Mouse (Mus musculus): Measurements from ENCODE around the gene Krt16. TPM values are rescaled to one million over a fixed set of nuclear protein-coding genes. Genes with fewer than 3 reads are reported as not detected.
"Not testable (repeated sequence)": the region's sequence is repeated elsewhere in the genome, so short reads cannot be mapped to it uniquely, and the experiment has no call there.

Gene Krt16
- polyA plus RNA-seq, 1 experiment from 2014 or later: not detected

DNA sequence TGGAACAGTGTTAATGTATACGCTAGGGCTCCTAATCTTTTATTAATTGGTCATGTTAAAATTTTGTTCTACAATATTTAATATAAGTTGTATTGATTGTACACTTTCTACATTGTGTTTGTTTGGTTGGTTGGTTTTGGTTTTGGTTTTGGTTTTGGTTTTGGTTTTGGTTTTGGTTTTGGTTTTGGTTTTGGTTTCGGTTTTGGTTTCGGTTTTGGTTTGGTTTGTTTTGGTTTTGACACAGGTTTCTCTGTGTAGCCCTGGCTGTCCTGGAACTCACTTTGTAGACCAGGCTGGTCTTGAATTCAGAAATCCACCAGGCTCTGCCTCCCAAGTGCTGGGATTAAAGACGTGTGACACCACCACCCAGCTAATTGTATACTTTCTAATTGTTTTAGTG, 8.4 kb downstream of the Krt16 start:
- not testable (repeated sequence) for DNase-seq (ENCODE audit: low spot score); H3K27me3 ChIP-seq (ENCODE audit: insufficient read depth, poor library complexity, severe bottlenecking); H3K36me3 ChIP-seq; H3K27ac ChIP-seq; H3K4me1 ChIP-seq (replicated peaks); H3K4me3 ChIP-seq; H3K9me3 ChIP-seq
- WGBS: 88% methylated on average over 4 of the region's 4 CpGs

DNA sequence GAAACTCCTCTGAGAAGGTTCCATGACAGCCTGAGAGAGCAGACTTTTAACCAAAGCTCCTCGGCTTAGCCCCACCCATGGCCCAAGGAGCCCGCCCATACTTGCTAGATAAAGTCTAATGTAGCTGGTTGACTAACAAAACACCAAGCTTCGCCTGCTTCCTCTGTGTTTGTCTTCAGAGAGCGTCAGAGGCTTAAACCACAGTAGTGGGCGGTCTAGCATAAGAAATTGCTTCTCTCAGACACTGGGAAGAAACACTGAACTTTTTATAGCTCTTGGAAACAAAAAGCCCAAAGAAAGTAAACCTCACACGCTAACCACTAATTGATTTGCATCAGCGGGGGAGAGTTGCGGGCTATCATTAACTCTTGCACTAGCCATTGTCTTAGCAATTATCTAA, 27.0 kb downstream of the Krt16 start:
- no peak for DNase-seq (ENCODE audit: low spot score)
- Histone ChIP-seq H3K27ac (no peak overlapping the region), H3K36me3 (no peaks in the 10 kb centered on the region), H3K9me3 (peaks cover 7% of the 10 kb centered on the region; the same call in 1 of the 2 replicates), H3K4me1 (replicated peaks) (no peaks in the 10 kb centered on the region), H3K4me3 (no peak overlapping the region), H3K27me3 (ENCODE audit: insufficient read depth, poor library complexity, severe bottlenecking) (no peaks in the 10 kb centered on the region)
- 82% methylated on average over 8 of the region's 8 CpGs for WGBS

DNA sequence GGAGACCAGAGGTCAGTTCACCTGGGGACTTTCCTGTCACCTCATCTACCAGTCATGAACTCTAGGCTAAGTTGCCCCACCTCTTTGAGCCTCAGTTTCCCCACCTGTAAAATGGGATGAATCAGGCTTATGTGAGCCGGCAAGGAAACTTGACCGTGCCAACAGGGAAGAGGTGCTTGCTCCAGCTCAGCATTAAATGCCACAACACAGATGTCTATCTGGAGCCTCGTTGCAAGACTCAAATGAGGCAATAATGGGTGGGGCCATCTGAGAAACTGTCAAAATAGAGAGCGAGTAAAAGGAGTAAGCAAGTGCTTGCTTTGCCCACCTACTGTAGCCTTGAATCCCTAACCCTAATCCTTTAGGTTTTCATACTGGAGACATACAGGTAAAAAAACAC, 29.4 kb downstream of the Krt16 start:
- no peaks in the 10 kb centered on the region for H3K4me1 ChIP-seq (replicated peaks)
- no peaks in the 10 kb centered on the region for H3K9me3 ChIP-seq
- H3K36me3 ChIP-seq: no peaks in the 10 kb centered on the region
- WGBS: 87% methylated on average over 4 of the region's 4 CpGs
- H3K4me3 ChIP-seq: no peak overlapping the region
- no peak for DNase-seq (ENCODE audit: low spot score)
- no peak overlapping the region for H3K27ac ChIP-seq
- H3K27me3 ChIP-seq (ENCODE audit: insufficient read depth, poor library complexity, severe bottlenecking): no peaks in the 10 kb centered on the region

DNA sequence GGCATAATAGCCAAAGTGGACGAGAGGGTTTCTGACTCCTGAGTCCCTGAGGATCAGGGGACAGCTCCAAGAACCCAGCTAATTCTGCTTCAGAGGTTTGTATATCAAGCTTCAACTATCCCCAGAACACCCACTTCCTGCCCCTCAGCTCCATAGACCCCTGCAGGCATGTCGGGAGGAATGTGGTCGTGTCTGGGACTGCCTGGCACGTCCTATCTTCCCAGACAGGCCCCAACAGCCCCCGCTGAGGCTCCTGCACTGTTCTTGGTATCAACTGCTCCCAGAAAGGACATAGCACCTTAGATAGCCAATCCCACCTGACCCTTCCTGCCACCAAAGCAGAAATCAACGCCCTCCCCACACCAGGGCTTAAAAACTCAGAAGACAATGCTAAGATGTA, 40.2 kb downstream of the Krt16 start:
- Histone ChIP-seq H3K36me3 (no peaks in the 10 kb centered on the region), H3K4me3 (no peak overlapping the region), H3K27ac (no peak overlapping the region), H3K9me3 (no peaks in the 10 kb centered on the region), H3K27me3 (ENCODE audit: insufficient read depth, poor library complexity, severe bottlenecking) (no peaks in the 10 kb centered on the region), H3K4me1 (replicated peaks) (no peaks in the 10 kb centered on the region)
- DNase-seq (ENCODE audit: low spot score): no peak
- 71% methylated on average over 6 of the region's 6 CpGs for whole genome bisulfite sequencing

DNA sequence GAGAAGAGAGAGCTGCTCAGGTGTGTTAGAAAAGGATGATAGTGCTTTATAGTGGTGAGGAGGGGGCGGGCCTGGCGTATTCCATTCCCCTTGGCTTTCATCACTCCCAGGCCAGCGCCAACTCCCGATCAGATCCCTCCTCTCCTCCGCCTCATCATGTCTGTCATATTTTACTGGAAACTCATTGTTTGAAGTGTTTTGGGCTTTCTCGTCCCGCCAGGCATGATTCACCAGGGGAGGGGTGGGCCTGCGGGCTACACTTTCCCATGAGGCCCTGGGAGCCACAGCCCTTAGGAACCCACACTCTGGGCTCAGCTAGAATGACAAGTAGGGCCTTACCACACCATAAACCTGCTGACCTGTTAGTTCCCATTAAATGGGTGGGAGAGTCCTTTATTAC, 41.2 kb downstream of the Krt16 start, which contains the start of gene Krt14:
Gene Krt14, minus strand, starts transcription at position 51 of the 400 bp plus-strand sequence.
- H3K9me3 ChIP-seq: no peaks in the 10 kb centered on the region
- H3K4me1 ChIP-seq (replicated peaks): no peaks in the 10 kb centered on the region
- no peak for DNase-seq (ENCODE audit: low spot score)
- no peak within 1 kb of the TSS for H3K27ac ChIP-seq
- 93% methylated on average over 8 of the region's 8 CpGs for WGBS
- H3K27me3 ChIP-seq (ENCODE audit: insufficient read depth, poor library complexity, severe bottlenecking): no peaks in the 10 kb centered on the region
- no peak within 1 kb of the TSS for H3K4me3 ChIP-seq
- H3K36me3 ChIP-seq: no peaks in the 10 kb centered on the region

DNA sequence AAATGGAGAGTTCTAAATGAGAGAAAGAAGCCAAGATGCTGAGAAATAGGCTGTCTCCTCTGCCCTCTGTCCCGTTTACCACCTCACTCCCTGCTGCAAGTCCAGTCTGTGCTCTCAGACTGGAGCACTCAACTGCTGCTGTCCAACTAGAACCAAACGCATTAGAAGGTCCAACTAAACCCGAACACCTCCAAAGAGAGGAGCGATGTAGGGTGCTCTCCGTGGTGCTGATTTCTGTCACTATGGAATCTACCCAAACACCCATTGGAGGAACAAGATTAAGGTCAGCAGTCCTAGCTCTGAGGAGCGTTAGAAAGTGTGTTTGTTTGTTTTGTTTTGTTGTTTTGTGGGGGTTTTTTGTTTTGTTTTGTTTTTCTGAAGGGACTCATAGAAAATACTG, 45.3 kb downstream of the Krt16 start:
- 17% methylated on average over 6 of the region's 6 CpGs for WGBS
- peak; percentile 38 for DNase-seq (ENCODE audit: low spot score)
- Histone ChIP-seq H3K9me3 (no peaks in the 10 kb centered on the region), H3K4me3 (no peak overlapping the region), H3K27me3 (ENCODE audit: insufficient read depth, poor library complexity, severe bottlenecking) (no peaks in the 10 kb centered on the region), H3K4me1 (replicated peaks) (no peaks in the 10 kb centered on the region), H3K36me3 (no peaks in the 10 kb centered on the region), H3K27ac (no peak overlapping the region)

DNA sequence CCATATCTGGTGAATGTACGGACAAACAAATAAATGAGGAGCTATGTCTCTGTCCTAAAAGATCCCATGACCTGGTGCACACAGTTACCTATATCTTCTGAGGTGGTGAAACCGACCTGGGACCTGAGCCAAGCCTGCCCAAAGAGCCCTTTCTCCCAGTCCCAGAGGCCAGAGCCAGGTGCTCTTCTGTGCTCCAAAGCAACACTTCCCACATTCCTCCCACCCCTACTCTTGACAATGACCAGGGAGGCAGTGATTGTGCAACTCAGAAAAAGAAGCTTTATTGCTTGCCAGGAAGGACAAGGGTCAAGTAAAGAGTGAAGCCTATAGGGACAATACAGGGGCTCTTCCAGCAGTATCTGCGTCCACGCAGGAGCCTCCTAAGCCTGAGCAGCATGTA, 45.8 kb downstream of the Krt16 start:
- Histone ChIP-seq H3K9me3 (no peaks in the 10 kb centered on the region), H3K36me3 (no peaks in the 10 kb centered on the region), H3K27me3 (ENCODE audit: insufficient read depth, poor library complexity, severe bottlenecking) (no peaks in the 10 kb centered on the region), H3K4me3 (no peak overlapping the region), H3K27ac (no peak overlapping the region), H3K4me1 (replicated peaks) (no peaks in the 10 kb centered on the region)
- WGBS: 87% methylated on average over 4 of the region's 4 CpGs
- DNase-seq (ENCODE audit: low spot score): no peak

DNA sequence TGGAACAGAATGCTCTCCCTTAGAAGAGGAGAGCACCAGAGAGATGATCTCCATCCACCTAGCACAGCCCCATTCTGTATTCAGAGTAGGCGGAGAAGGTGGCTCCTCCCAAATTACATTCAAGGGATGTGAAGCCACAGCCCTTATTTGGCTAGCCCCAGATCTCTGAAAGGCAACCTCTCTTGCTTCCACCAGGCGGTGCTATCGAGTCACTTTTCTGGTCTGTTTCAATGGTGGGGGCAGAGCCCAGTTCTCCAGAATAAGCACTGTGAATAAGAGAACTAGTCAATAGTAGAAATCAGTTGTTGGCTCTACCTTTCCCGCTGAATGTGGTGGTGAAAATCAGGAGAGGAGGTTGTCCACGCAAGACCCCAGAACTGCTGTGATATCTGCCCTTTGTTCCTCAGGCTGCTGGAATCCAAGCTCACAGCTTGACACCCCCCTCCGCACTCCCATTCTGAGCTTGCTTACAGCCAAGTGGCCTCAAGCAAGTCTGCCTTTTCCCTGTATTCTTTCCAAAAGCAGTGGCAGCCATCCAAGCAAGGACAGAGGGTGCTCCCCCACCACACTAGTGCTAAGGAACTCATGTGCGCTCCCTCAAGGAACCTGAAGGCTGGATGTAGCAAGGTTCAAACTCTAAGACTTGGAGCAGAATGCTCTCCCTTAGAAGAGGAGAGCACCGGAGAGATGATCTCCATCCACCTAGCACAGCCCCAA, 48.4 kb downstream of the Krt16 start:
- Histone ChIP-seq H3K4me1 (replicated peaks) (no peaks in the 10 kb centered on the region), H3K27ac (no peak overlapping the region), H3K9me3 (no peaks in the 10 kb centered on the region), H3K4me3 (no peak overlapping the region), H3K27me3 (ENCODE audit: insufficient read depth, poor library complexity, severe bottlenecking) (no peaks in the 10 kb centered on the region), H3K36me3 (no peaks in the 10 kb centered on the region)
- peak; percentile 10 for DNase-seq (ENCODE audit: low spot score)
- 46% methylated on average over 8 of the region's 8 CpGs for WGBS

DNA sequence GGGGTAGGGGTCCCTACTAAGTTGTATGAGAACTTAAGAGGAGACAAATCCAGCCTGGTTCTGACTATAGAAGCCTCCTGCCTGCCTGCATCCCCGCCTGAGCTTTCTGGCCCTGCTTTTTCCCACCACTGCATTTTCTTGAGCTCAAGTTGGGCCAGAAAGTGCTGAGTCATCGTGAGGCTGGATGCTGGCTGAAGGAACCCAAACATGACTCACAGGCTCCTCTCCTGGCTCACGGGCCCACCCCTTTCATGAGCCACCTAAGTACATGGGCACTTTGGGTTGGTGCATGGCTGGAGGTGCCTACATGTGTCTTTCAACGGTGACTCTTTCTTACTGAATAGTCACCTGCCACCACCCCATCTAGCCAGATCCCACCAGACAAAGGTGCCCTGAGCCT, 50.0 kb downstream of the Krt16 start:
- WGBS: 76% methylated on average over 4 of the region's 4 CpGs
- H3K36me3 ChIP-seq: no peaks in the 10 kb centered on the region
- DNase-seq (ENCODE audit: low spot score): no peak
- no peak overlapping the region for H3K4me3 ChIP-seq
- H3K27ac ChIP-seq: no peak overlapping the region
- H3K4me1 ChIP-seq (replicated peaks): no peaks in the 10 kb centered on the region
- no peaks in the 10 kb centered on the region for H3K9me3 ChIP-seq
- no peaks in the 10 kb centered on the region for H3K27me3 ChIP-seq (ENCODE audit: insufficient read depth, poor library complexity, severe bottlenecking)

Other genes starting within 250 kb of the Krt16 start
- not detected in 2 replicates for gene Krt33a, start 232.7 kb downstream of the Krt16 start, polyA plus RNA-seq (2016; fragmentation: Nextera tagmentation; extraction: Ambion mirVana)
- not detected in 2 replicates for gene Krt33b, start 219.0 kb downstream of the Krt16 start, polyA plus RNA-seq (2016; fragmentation: Nextera tagmentation; extraction: Ambion mirVana)
- gene Krt34, start 207.3 kb downstream of the Krt16 start, polyA plus RNA-seq (2016; fragmentation: Nextera tagmentation; extraction: Ambion mirVana): not detected in 2 replicates
- gene Krt31, start 198.4 kb downstream of the Krt16 start, polyA plus RNA-seq (2016; fragmentation: Nextera tagmentation; extraction: Ambion mirVana): not detected in 2 replicates
- gene Krt32, start 160.7 kb downstream of the Krt16 start, polyA plus RNA-seq (2016; fragmentation: Nextera tagmentation; extraction: Ambion mirVana): not detected in 2 replicates
- gene Krt35, start 152.7 kb downstream of the Krt16 start, polyA plus RNA-seq (2016; fragmentation: Nextera tagmentation; extraction: Ambion mirVana): not detected in 2 replicates
- gene Krt36, start 143.3 kb downstream of the Krt16 start, polyA plus RNA-seq (2016; fragmentation: Nextera tagmentation; extraction: Ambion mirVana): not detected in 2 replicates
- gene Krt13, start 127.3 kb downstream of the Krt16 start, polyA plus RNA-seq (2016; fragmentation: Nextera tagmentation; extraction: Ambion mirVana): 0.43 TPM in 1 of 2 replicates, not detected in the other
- gene Krt15, start 113.0 kb downstream of the Krt16 start, polyA plus RNA-seq (2016; fragmentation: Nextera tagmentation; extraction: Ambion mirVana): 0.73 and 2.9 TPM in 2 replicates
- gene Krt19, start 100.2 kb downstream of the Krt16 start, polyA plus RNA-seq (2016; fragmentation: Nextera tagmentation; extraction: Ambion mirVana): 11.4 and 12.7 TPM in 2 replicates
- gene Krt9, start 55.7 kb downstream of the Krt16 start, polyA plus RNA-seq (2016; fragmentation: Nextera tagmentation; extraction: Ambion mirVana): not detected in 2 replicates
- 1.5 and 1.9 TPM in 2 replicates for gene Krt14, start 41.4 kb downstream of the Krt16 start, polyA plus RNA-seq (2016; fragmentation: Nextera tagmentation; extraction: Ambion mirVana)
- 0.16 TPM in 1 of 2 replicates, not detected in the other for gene Krt17, start 12.1 kb upstream of the Krt16 start, polyA plus RNA-seq (2016; fragmentation: Nextera tagmentation; extraction: Ambion mirVana)
- not detected in 2 replicates for gene Krt42, start 21.0 kb upstream of the Krt16 start, polyA plus RNA-seq (2016; fragmentation: Nextera tagmentation; extraction: Ambion mirVana)
- 1,728 and 1,735 TPM in 2 replicates for gene Eif1, start 71.0 kb upstream of the Krt16 start, polyA plus RNA-seq (2016; fragmentation: Nextera tagmentation; extraction: Ambion mirVana)
- gene Gast, start 85.5 kb upstream of the Krt16 start, polyA plus RNA-seq (2016; fragmentation: Nextera tagmentation; extraction: Ambion mirVana): 0.90 TPM in 1 of 2 replicates, not detected in the other
- 33.2 and 37.7 TPM in 2 replicates for gene Hap1, start 107.2 kb upstream of the Krt16 start, polyA plus RNA-seq (2016; fragmentation: Nextera tagmentation; extraction: Ambion mirVana)
- gene Jup, start 148.9 kb upstream of the Krt16 start, polyA plus RNA-seq (2016; fragmentation: Nextera tagmentation; extraction: Ambion mirVana): 45.0 and 53.6 TPM in 2 replicates
- 27.0 and 27.8 TPM in 2 replicates for gene P3h4, start 165.9 kb upstream of the Krt16 start, polyA plus RNA-seq (2016; fragmentation: Nextera tagmentation; extraction: Ambion mirVana)
- 51.0 and 52.0 TPM in 2 replicates for gene Fkbp10, start 166.8 kb upstream of the Krt16 start, polyA plus RNA-seq (2016; fragmentation: Nextera tagmentation; extraction: Ambion mirVana)
- gene Nt5c3b, start 192.9 kb upstream of the Krt16 start, polyA plus RNA-seq (2016; fragmentation: Nextera tagmentation; extraction: Ambion mirVana): 115 and 121 TPM in 2 replicates
- gene Klhl10, start 193.0 kb upstream of the Krt16 start, polyA plus RNA-seq (2016; fragmentation: Nextera tagmentation; extraction: Ambion mirVana): 0.58 and 0.63 TPM in 2 replicates
- 6.1 and 6.9 TPM in 2 replicates for gene Klhl11, start 223.8 kb upstream of the Krt16 start, polyA plus RNA-seq (2016; fragmentation: Nextera tagmentation; extraction: Ambion mirVana)